Mouse (Mus musculus) olfactory bulb, adult 2 months (tissue): ENCODE measurements around the gene H2-M10.5.
"Not testable (repeated sequence)": the region's sequence is repeated elsewhere in the genome, so short reads cannot be mapped to it uniquely, and the experiment has no call there.

Experiments used
- CTCF ChIP-seq: fragments of 200-500 bp; IDR thresholded peaks from 2 replicates; pipeline ENCODE4 v1.5.1; 2012; ENCODE audit warnings: low read depth, mild to moderate bottlenecking, low read length, moderate library complexity; ENCODE audit not compliant: insufficient read depth
- POLR2A ChIP-seq: fragments of 200-500 bp; IDR thresholded peaks from 2 replicates; pipeline ENCODE4 v1.6.1; 2012; ENCODE audit warnings: mild to moderate bottlenecking, low read depth, low read length, moderate library complexity; ENCODE audit not compliant: insufficient read depth

DNA sequence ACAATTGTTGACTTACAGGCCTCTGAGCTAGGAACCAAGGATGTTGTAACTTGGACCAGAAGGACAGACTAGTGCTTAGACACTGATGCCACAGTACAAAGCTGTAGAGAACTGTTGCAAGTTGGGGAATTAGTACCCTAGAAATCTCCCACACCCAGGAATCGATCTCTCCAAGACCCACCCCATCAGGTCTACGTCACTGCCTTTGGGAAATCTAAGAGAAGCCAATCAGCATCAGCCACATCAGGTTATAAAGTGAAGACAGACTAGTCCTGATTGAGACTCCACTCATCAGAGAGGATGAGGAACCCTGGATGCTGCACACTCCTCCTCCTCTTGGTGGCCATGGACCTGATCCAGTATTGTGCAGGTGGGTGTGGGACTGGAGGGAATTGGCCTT is at the start of gene H2-M10.5:
- not testable (repeated sequence) for TF ChIP-seq CTCF, POLR2A
